Mouse (Mus musculus) heart, adult 2 months (tissue): ENCODE results near the gene AC153137.1.

Experiments
- CTCF ChIP-seq: fragments of 200-600 bp; IDR thresholded peaks from 2 replicates; pipeline ENCODE4 v1.8.1; 2022; ENCODE audit warnings: antibody characterized with exemption, mild to moderate bottlenecking, moderate library complexity
- EP300 ChIP-seq: fragments of 200-500 bp; IDR thresholded peaks from 2 replicates; pipeline ENCODE4 v1.6.1; 2011; ENCODE audit warnings: low read depth, low read length, control low read depth; ENCODE audit not compliant: insufficient read depth
- POLR2A ChIP-seq: fragments of 200-500 bp; IDR thresholded peaks from 2 replicates; pipeline ENCODE4 v1.6.1; 2011; ENCODE audit warnings: mild to moderate bottlenecking, low read depth, low read length, control low read depth; ENCODE audit not compliant: insufficient read depth

- peak; percentile 59 for TF ChIP-seq POLR2A
- TF ChIP-seq EP300 = peak; percentile 31; the same call in 1 of the 2 replicates
- no peak for TF ChIP-seq CTCF
Measured at GRCm38 (mm10) chr1:30949710-30950455, 27.9 kb downstream of the AC153137.1 start.
